21 mouse cellular contexts compared by ENCODE assay signal in genomic region chr2:14258345-14258850, GRCm38 (mm10). TPM values are rescaled to one million over a fixed set of nuclear protein-coding genes. Genes with fewer than 3 reads are reported as not detected.
DNase-seq lines count a peak whose midpoint lies in the region; ATAC-seq and TF ChIP-seq lines count a peak whose summit lies in the region.
"Had no signal": no experiment of that assay in that cellular context is flagged by ENCODE, and none has a peak within 500 bp of the region (broad histone marks: within the 10 kb centered on the region; RNA-seq: fewer than 3 reads in every experiment).

No protein-coding gene starts in this region.

- no peak overlapping the region for H3K9ac ChIP-seq in kidney, postnatal 0 days (ENCODE audit: low read depth, low read length)
- H3K9ac ChIP-seq in intestine, embryonic 14.5 days (ENCODE audit: low read length): no peak overlapping the region
- no peak overlapping the region for H3K9ac ChIP-seq in stomach, postnatal 0 days (ENCODE audit: low read length)
- H3K9ac ChIP-seq: embryonic facial prominence, embryonic 12.5 days; forebrain, embryonic 15.5 days; hindbrain, embryonic 12.5 days had no signal

- H3K4me1 ChIP-seq in kidney, postnatal 0 days (replicated peaks; ENCODE audit: insufficient read depth, low read length): no peaks in the 10 kb centered on the region
- H3K4me1 ChIP-seq in intestine, embryonic 14.5 days (replicated peaks; ENCODE audit: control insufficient read depth, insufficient read depth, low read length): no peaks in the 10 kb centered on the region
- no peaks in the 10 kb centered on the region for H3K4me1 ChIP-seq in stomach, postnatal 0 days (replicated peaks; ENCODE audit: control insufficient read depth, insufficient read depth)
- H3K4me1 ChIP-seq: embryonic facial prominence, embryonic 12.5 days; forebrain, embryonic 15.5 days; heart, embryonic 10.5 days; hindbrain, embryonic 12.5 days had no signal

- no peak overlapping the region for H3K27ac ChIP-seq in kidney, postnatal 0 days
- H3K27ac ChIP-seq in intestine, embryonic 14.5 days (ENCODE audit: low read depth): no peak overlapping the region
- H3K27ac ChIP-seq in stomach, postnatal 0 days (replicated peaks): no peak overlapping the region
- H3K27ac ChIP-seq: embryonic facial prominence, embryonic 12.5 days; forebrain, embryonic 15.5 days; heart, embryonic 10.5 days; hindbrain, embryonic 12.5 days had no signal

- no peaks in the 10 kb centered on the region for H3K27me3 ChIP-seq in kidney, postnatal 0 days (ENCODE audit: insufficient read depth, low read length)
- no peaks in the 10 kb centered on the region for H3K27me3 ChIP-seq in intestine, embryonic 14.5 days (replicated peaks; ENCODE audit: control insufficient read depth, insufficient read depth, low read length)
- H3K27me3 ChIP-seq in stomach, postnatal 0 days (ENCODE audit: control insufficient read depth, insufficient read depth, low read length): no peaks in the 10 kb centered on the region
- H3K27me3 ChIP-seq: embryonic facial prominence, embryonic 12.5 days; forebrain, embryonic 15.5 days; hindbrain, embryonic 12.5 days had no signal

- no peak for TF ChIP-seq CTCF in kidney, postnatal 0 days (IDR thresholded peaks at IDR 0.05; ENCODE audit: low read depth)
- TF ChIP-seq CTCF in stomach, postnatal 0 days (IDR thresholded peaks at IDR 0.05; ENCODE audit: low read depth): no peak

- no peaks in the 10 kb centered on the region for H3K9me3 ChIP-seq in kidney, postnatal 0 days (replicated peaks; ENCODE audit: low read length)
- no peaks in the 10 kb centered on the region for H3K9me3 ChIP-seq in intestine, embryonic 14.5 days (ENCODE audit: control insufficient read depth, low read length)
- H3K9me3 ChIP-seq in stomach, postnatal 0 days (ENCODE audit: control insufficient read depth, low read length): no peaks in the 10 kb centered on the region
- H3K9me3 ChIP-seq: embryonic facial prominence, embryonic 12.5 days; forebrain, embryonic 15.5 days; heart, embryonic 10.5 days; hindbrain, embryonic 12.5 days had no signal

- H3K36me3 ChIP-seq in kidney, postnatal 0 days (ENCODE audit: insufficient read depth, low read length): no peaks in the 10 kb centered on the region
- no peaks in the 10 kb centered on the region for H3K36me3 ChIP-seq in intestine, embryonic 14.5 days (ENCODE audit: control insufficient read depth, insufficient read depth, low read length)
- no peaks in the 10 kb centered on the region for H3K36me3 ChIP-seq in stomach, postnatal 0 days (ENCODE audit: control insufficient read depth, insufficient read depth, low read length)
- H3K36me3 ChIP-seq: embryonic facial prominence, embryonic 12.5 days; forebrain, embryonic 15.5 days; heart, embryonic 10.5 days; hindbrain, embryonic 12.5 days had no signal

- H3K4me3 ChIP-seq in kidney, postnatal 0 days (replicated peaks; ENCODE audit: low read depth, low read length): no peak overlapping the region
- H3K4me3 ChIP-seq in intestine, embryonic 14.5 days (ENCODE audit: low read depth, low read length): no peak overlapping the region
- H3K4me3 ChIP-seq in stomach, postnatal 0 days (ENCODE audit: low read depth, low read length): no peak overlapping the region
- H3K4me3 ChIP-seq: embryonic facial prominence, embryonic 12.5 days; forebrain, embryonic 15.5 days; heart, embryonic 10.5 days; hindbrain, embryonic 12.5 days had no signal

- DNase-seq in kidney, postnatal 0 days (ENCODE audit: low spot score): no peak
- DNase-seq in kidney, postnatal 10 days: no peak
- DNase-seq in intestine, embryonic 14.5 days (ENCODE audit: low spot score): no peak
- DNase-seq in stomach, postnatal 0 days (ENCODE audit: low spot score): no peak
- DNase-seq in cerebellum, postnatal 4 days (ENCODE audit: low spot score in 2 of 2): no peak
- DNase-seq in urinary bladder, adult 18-20 months (ENCODE audit: low spot score in 2 of 2): no peak
- DNase-seq in gastrocnemius, postnatal 4 days (ENCODE audit: low spot score in 2 of 2): no peak
- DNase-seq: adrenal gland, adult 2 months; adrenal gland, postnatal 25 days; cerebellum, adult 2 months; cerebellum, postnatal 10 days; gastrocnemius, postnatal 36 days; heart, adult 18-20 months; heart, postnatal 10 days; heart, postnatal 4 days had no signal

- H3K4me2 ChIP-seq in kidney, postnatal 0 days (ENCODE audit: low read length): no peak overlapping the region
- H3K4me2 ChIP-seq in intestine, embryonic 14.5 days (ENCODE audit: low read length): no peak overlapping the region
- H3K4me2 ChIP-seq in stomach, postnatal 0 days (replicated peaks; ENCODE audit: low read depth): no peak overlapping the region
- H3K4me2 ChIP-seq: embryonic facial prominence, embryonic 12.5 days; forebrain, embryonic 15.5 days; hindbrain, embryonic 12.5 days had no signal

- no peak for TF ChIP-seq EP300 in stomach, postnatal 0 days (optimal IDR thresholded peaks at IDR 0.05)

- ATAC-seq in kidney, postnatal 0 days (replicated peaks; ENCODE audit: low FRiP score, low read depth): 0 out of 2 replicates have a peak, but pooled peaks have one; percentile 46
- peak; percentile 80 for ATAC-seq in intestine, embryonic 14.5 days (replicated peaks; ENCODE audit: low FRiP score, low TSS enrichment, low read depth)
- ATAC-seq in megakaryocyte progenitor cell, adult 5-6 weeks (replicated peaks; ENCODE audit: poor library complexity): 0 out of 2 replicates have a peak, but pooled peaks have one; percentile 14
- peak; percentile 96 for ATAC-seq in stomach, postnatal 0 days (ENCODE audit: low FRiP score, low TSS enrichment)
- ATAC-seq: forebrain, embryonic 15.5 days; hindbrain, embryonic 16.5 days had no signal

RNA-seq across cellular contexts. Expression of gene Mrc1, which starts 29.2 kb away (rescaled TPM):
- polyA plus RNA-seq in kidney, postnatal 0 days (2015; fragmentation: Nextera tagmentation; extraction: Ambion mirVana): 4.4 and 4.6 TPM in 2 replicates
- 7.9 TPM in 2 replicates for polyA plus RNA-seq in intestine, embryonic 14.5 days (2014; fragmentation: Nextera tagmentation; extraction: Ambion mirVana)
- total RNA-seq in megakaryocyte progenitor cell, adult 5-6 weeks (2015): 0.85 and 1.4 TPM in 2 replicates
- total RNA-seq in megakaryocyte progenitor cell, adult 5-6 weeks (2017): 1.4 and 2.1 TPM in 2 replicates
- polyA plus RNA-seq in stomach, postnatal 0 days (2015; fragmentation: Nextera tagmentation; extraction: Ambion mirVana): 9.9 TPM in 2 replicates
- 10 to 100 TPM; 49.7 to 56.3 TPM for total RNA-seq in gastrocnemius, postnatal 4 days (2021)

Comparison
In these comparisons a context has a peak if more than half of its experiments do, and no peak if none do; other contexts are left out.
1. ATAC-seq: peak in every context shown above with its lines; median percentile 96 in stomach, postnatal 0 days; 80 in intestine, embryonic 14.5 days; 46 in kidney, postnatal 0 days; 14 in megakaryocyte progenitor cell, adult 5-6 weeks.